Mouse (Mus musculus) midbrain, embryonic 12.5 days (tissue): ENCODE measurements around the gene Slc25a10. TPM values are rescaled to one million over a fixed set of nuclear protein-coding genes. Genes with fewer than 3 reads are reported as not detected.

Experiments
- polyA plus RNA-seq: library from polyadenylated mRNA; unstranded; fragments of >200 nt; fragmentation: Nextera tagmentation; extraction: Ambion mirVana; gene quantifications from 2 replicates; pipeline ENCODE4 v1.2.1, GENCODE M21; 2016

The Slc25a10 gene
- polyA plus RNA-seq, 1 experiment from 2014 or later = 37.7 TPM

Other genes with a start within 250 kb of the Slc25a10 start
- 3,175 and 3,231 TPM in 2 replicates for gene Actg1, start 143.3 kb upstream of the Slc25a10 start, polyA plus RNA-seq
- gene Fscn2, start 130.3 kb upstream of the Slc25a10 start, polyA plus RNA-seq = 1.4 and 1.5 TPM in 2 replicates
- 51.3 and 55.4 TPM in 2 replicates for gene Faap100, start 113.1 kb upstream of the Slc25a10 start, polyA plus RNA-seq
- gene Nploc4, start 54.1 kb upstream of the Slc25a10 start, polyA plus RNA-seq = 51.8 and 54.6 TPM in 2 replicates
- not detected in 2 replicates for gene Tspan10, start 49.2 kb upstream of the Slc25a10 start, polyA plus RNA-seq
- gene Pde6g, start 38.3 kb upstream of the Slc25a10 start, polyA plus RNA-seq = 0.20 TPM in 1 of 2 replicates, not detected in the other
- gene Oxld1, start 33.8 kb upstream of the Slc25a10 start, polyA plus RNA-seq = 11.7 and 11.9 TPM in 2 replicates
- gene Ccdc137, start 33.7 kb upstream of the Slc25a10 start, polyA plus RNA-seq = 30.1 and 35.1 TPM in 2 replicates
- gene Arl16, start 24.2 kb upstream of the Slc25a10 start, polyA plus RNA-seq = 56.4 and 58.8 TPM in 2 replicates
- gene Mrpl12, start 7.2 kb upstream of the Slc25a10 start, polyA plus RNA-seq = 112 and 118 TPM in 2 replicates
- gene Gcgr, start 38.9 kb downstream of the Slc25a10 start, polyA plus RNA-seq = 0.18 and 0.29 TPM in 2 replicates
- 212 and 232 TPM in 2 replicates for gene Mcrip1, start 57.9 kb downstream of the Slc25a10 start, polyA plus RNA-seq
- gene Ppp1r27, start 59.3 kb downstream of the Slc25a10 start, polyA plus RNA-seq = not detected in 2 replicates
- gene P4hb, start 81.4 kb downstream of the Slc25a10 start, polyA plus RNA-seq = 384 and 418 TPM in 2 replicates
- gene Arhgdia, start 89.8 kb downstream of the Slc25a10 start, polyA plus RNA-seq = 504 and 557 TPM in 2 replicates
- gene Alyref, start 106.5 kb downstream of the Slc25a10 start, polyA plus RNA-seq = 652 and 655 TPM in 2 replicates
- 165 and 182 TPM in 2 replicates for gene Anapc11, start 106.6 kb downstream of the Slc25a10 start, polyA plus RNA-seq
- 0.98 TPM in 1 of 2 replicates, not detected in the other for gene Npb, start 116.6 kb downstream of the Slc25a10 start, polyA plus RNA-seq
- gene Pcyt2, start 126.1 kb downstream of the Slc25a10 start, polyA plus RNA-seq = 148 and 157 TPM in 2 replicates
- gene Sirt7, start 133.4 kb downstream of the Slc25a10 start, polyA plus RNA-seq = 40.4 and 48.2 TPM in 2 replicates
- 33.3 and 36.8 TPM in 2 replicates for gene Mafg, start 141.8 kb downstream of the Slc25a10 start, polyA plus RNA-seq
- 31.6 and 34.1 TPM in 2 replicates for gene Pycr1, start 151.9 kb downstream of the Slc25a10 start, polyA plus RNA-seq
- gene Myadml2, start 156.3 kb downstream of the Slc25a10 start, polyA plus RNA-seq = 0.99 TPM in 1 of 2 replicates, not detected in the other
- 0.58 and 0.87 TPM in 2 replicates for gene Notum, start 169.3 kb downstream of the Slc25a10 start, polyA plus RNA-seq
- gene Aspscr1, start 181.1 kb downstream of the Slc25a10 start, polyA plus RNA-seq = 149 and 154 TPM in 2 replicates
- 120 and 121 TPM in 2 replicates for gene Cenpx, start 221.9 kb downstream of the Slc25a10 start, polyA plus RNA-seq
- gene Lrrc45, start 222.1 kb downstream of the Slc25a10 start, polyA plus RNA-seq = 74.5 and 75.1 TPM in 2 replicates
- 70.5 and 74.2 TPM in 2 replicates for gene Rac3, start 229.6 kb downstream of the Slc25a10 start, polyA plus RNA-seq
- 11.8 and 14.6 TPM in 2 replicates for gene Dcxr, start 235.4 kb downstream of the Slc25a10 start, polyA plus RNA-seq
- 2.0 and 2.3 TPM in 2 replicates for gene Cbr2, start 240.3 kb downstream of the Slc25a10 start, polyA plus RNA-seq